Mouse (Mus musculus) heart, adult 9 months (tissue): Measurements from ENCODE around the gene Nfe2.
"Not testable (repeated sequence)": the region's sequence is repeated elsewhere in the genome, so short reads cannot be mapped to it uniquely, and the experiment has no call there.

Source experiments
- DNase-seq, 2 experiments: peaks; one replicate each; pipeline ENCODE4 v3.0.0; 2022; ENCODE audit warnings: low spot score in 2 of 2

Gene Nfe2

DNA sequence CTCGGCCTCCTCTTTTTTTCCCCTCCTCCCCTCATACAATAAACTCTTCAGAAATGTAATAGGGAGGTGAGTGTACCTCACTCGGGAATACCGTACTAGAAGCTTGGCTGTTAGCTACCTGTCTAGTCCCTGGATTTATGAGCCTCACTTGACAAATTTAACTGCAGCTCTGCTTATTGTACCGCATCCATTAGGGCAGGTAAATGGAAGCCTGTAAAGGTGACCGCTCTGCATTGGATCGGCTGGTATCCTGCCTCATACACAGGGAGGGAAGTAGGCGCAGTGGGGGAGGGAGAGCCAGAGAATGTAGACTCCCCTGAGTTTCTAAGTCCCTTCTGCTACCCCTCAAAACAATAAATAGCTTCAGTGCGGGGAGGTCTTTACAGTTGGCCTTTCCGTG lies 32.6 kb upstream of the Nfe2 start:
- no peak for DNase-seq

DNA sequence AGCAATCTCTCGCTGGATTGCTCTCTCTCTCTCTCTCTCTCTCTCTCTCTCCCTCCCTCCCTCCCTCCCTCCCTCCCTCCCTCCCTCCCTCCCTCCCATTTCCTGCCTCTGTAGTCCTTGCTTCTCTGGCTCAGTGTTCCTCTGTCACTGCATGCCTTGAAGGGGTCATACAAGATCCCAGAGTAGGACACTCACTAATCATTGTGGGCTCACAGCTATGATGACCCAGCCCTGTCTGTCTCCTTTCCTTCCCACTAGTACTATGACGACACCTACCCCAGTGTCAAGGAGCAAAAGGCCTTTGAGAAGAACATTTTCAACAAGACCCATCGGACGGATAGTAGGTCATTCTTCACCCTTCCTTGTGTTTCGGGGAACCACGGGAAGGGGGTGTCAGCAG lies 32.2 kb upstream of the Nfe2 start:
- no peak for DNase-seq

DNA sequence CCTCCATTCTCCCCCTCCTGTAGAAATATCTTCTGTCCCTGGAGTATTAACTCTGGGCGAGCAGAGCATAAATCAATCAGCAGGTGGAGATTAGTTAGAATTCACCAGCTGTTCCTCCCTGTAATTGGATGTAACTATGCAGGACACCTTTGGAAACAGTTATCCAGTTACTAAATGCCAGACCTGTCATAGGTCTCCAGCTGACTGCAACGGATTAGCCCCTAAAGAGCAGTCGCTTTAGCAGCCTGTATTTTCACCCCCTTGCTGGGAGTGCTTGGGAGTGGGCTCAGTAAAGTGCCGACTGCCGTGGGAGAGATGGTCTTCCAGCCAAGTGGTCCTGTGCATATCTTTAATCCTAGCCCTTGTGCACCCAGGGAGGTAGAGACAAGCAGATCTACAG lies 31.4 kb upstream of the Nfe2 start:
- DNase-seq, result no peak

DNA sequence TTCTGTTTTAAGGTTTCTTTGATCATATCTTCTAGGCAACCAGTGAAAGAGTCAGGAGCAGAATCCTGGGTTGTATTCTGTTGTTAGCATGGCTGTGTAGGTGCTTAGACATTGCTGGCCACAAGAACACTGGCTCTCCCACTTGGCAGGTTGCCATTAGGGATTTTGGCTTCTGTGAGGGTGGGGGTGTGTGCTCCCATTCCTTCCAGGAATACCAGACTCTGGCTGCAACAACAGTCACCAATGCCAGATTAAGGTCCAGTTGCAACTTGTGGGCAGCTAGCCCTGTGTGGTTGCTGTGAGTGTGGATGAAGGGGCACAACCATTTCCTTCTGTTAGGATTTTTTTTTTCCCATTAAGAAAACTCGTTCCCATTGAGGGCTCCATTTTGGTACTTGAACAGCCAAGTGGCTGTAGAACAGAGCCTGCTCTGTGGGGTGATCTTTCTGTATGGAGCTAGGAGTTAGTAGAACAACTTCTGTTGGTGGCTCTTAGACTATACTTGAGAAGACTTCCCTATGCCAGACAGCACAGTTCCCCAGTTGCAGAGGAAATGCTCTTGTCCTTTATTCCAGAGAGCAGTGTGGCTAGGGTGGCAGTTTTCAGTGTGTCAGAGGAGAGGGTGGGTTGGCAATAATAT lies 27.7 kb upstream of the Nfe2 start:
- DNase-seq, result peak; percentile 36 to 74

DNA sequence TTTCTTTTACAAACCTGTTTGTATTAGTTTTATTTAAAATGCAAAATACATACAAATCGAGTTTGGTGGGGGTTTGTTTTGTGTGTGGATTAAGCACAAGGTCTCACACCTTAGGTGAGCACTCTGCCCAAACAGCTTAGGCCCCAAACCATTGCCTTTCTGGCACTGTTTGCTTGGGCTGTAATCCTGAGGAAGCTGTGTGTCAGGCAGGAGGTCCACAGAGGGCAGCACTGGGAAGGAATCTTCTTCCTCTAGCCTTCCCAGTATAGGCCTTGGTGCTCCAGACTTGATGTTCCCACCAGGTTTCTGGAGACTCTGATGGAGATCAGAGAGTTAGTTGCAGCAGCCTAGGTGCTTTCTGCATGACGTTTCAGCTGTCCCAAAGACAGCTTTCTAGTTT lies 26.4 kb upstream of the Nfe2 start:
- no peak for DNase-seq

DNA sequence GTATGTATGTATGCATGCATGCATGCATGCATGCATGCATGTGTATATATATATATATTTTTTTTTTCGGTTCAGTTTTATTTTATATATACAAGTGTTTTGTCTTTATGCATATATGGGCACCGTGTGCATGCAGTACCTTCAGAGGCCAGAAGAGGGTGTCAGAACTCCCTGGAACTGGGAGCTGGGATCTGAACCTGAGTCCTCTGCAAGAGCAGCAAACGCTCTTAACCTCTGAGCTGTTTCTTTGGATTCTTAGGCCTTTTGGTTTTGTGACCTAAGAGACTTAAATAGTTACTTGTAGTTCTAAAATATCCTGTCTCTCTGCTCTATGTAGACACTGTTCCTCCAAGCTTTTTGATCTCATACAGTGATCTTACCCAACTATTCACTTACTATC lies 25.9 kb upstream of the Nfe2 start:
- DNase-seq, result no peak

DNA sequence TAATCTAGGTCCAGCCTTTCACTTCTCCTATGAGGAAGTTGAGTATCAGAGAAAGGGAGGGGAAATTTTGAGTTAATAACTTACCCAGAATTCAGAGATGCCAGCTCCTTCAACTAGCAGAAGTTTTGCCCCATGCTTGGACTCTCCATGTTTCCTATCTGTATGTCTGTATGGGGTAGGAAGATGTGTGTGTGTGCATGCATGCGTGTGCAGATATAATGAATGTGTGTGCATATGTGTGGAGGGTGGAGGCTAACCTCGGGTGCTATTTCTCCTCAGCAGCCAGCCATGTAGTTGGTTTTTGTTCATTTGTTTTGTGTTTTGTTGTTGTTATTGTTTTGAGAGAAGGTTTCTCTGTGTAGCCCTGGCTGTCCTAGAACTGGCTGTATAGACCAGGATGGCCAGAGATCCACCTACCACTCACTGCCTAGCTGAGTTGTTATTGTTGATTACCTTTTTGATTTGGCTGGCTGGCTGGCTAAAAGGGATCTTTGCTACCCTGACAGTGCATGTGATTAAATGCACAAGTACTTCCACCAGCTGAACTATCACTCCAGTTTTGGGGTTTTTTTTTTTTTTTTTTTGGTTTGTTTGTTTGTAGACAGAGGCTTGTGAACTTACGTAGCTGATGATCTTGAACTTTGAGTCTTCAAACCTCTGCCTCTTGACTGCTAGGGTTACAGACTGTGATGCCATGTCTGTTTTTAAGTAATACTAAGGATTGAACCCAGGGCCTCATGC lies 23.4 kb upstream of the Nfe2 start:
- DNase-seq, result no peak

DNA sequence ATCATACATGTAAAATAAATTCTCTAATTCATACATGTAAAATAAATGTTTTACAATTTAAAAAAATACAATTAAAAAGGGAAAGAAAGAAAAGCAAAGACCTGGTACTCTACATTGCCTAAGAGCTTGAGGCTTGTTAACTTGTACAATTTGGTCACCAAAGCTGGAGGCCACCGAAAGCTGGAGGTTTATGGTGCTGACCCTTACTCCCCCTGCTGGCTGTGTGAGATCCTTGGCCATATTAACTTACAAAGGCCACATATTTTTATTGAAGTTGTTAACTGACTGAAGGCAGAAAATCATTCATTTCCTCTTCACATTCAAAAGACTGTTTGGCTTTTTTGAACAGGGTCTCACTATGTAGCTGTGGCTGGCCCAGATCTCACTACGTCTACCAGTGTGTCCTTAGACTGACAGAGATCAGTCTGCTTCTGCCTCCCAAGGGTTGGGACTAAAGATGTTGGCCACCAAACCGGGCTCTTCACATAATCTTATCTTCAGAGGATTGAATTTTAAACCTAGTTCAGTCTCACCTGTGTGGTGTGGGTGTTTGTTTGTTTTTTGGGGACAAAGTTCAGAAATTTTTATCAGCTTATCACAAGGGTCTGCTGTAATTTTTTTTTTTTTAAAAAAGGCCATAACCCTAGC lies 22.7 kb upstream of the Nfe2 start:
- no peak for DNase-seq

DNA sequence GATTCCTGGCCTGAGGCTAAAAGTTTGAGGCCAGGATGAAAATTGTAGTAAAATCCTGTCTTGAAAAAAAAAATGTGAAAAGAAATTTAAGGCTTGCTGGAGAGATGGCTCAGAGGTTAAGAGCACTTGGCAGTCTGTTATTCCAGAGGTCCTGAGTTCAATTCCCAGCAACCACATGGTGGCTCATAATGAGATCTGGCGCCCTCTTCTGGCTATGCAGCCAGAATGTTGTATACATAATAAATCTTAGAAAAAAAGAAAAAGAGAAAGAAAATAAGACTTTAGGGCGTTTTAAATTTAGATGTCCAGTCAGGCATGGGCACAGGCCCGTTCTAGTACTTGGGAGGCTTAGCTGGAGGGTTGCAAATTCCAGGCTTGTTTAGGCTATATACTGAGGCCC lies 21.5 kb upstream of the Nfe2 start:
- DNase-seq, result no peak

DNA sequence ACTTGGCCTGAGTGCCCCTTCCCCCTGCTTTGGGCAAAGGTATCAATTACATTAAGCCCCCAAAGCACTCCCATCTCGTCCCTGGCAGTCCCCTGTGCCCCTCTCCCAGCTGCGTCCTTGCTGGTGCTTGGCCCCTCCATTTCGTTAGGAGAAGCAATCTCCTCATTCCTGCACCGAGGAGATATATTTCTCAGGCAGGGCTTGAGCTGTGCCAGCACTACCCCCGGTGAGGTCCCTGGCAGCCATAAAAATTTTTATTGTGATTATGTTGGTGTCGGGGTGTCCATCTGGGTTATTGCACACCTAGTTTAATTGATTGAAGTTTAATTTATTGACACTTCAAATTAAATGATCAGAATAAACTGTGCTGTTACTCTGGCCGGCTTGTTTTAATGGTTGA lies 19.7 kb upstream of the Nfe2 start:
- DNase-seq, result no peak

DNA sequence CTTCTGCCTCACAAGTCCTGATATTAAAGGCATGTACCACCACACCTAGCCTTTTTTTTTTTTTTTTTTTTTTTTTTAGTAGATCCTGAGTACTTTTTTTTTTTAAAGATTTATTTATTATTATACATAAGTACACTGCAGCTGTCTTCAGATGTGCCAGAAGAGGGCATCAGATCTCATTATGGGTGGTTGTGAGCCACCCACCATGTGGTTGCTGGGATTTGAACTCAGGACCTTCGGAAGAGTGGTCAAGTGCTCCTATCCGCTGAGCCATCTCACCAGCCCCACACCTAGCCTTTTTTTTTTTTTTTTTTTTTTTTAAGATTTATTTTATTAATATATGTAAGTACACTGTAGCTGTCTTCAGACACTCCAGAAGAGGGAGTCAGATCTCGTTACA lies 17.7 kb upstream of the Nfe2 start:
- not testable (repeated sequence) for DNase-seq

DNA sequence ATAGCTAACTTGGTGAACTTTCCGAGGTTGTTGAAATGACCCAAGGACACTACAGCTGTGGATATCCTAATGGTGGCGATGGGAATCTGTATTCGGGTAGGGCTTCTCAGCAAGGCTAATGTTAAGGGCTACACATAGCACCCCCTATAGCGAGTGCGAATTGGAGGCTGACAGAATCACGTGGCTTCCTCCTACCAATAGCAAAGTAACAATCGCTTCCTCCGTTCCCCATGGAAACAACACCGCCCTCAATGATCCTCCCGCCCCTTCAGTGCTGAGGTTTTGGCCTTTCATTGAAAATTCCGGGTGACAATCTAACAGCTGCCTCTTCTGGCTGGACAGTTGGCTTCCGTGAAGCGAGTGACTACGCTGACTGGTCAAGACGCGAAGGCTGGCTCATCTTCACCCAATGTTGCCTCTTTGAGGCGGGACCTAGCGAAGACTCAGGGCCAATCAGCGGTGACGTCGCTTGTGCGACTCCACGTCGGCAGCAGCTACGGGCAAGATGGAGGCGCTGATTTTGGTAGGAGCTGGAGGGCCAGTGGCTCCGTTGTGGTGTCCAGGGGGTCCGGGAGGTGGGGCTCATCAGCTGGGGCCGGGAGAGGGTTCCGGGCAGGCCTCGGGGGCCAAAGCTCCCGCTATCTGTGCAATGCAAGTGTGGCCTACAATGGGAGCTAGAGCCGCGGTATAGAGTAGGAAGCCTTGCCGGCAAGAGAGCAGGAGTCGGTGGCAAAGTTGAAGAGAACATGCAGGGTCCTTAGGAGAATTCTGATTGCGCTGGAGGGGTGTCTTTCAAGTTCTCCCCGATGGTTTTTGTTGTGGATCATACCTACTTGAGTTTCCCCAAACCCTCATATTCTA lies 14.4 kb upstream of the Nfe2 start, which contains the start of gene Copz1:
Gene Copz1 (plus strand): TSS at position 296 of the 861 bp plus-strand sequence.
- peak; percentile 99 to 100 for DNase-seq

DNA sequence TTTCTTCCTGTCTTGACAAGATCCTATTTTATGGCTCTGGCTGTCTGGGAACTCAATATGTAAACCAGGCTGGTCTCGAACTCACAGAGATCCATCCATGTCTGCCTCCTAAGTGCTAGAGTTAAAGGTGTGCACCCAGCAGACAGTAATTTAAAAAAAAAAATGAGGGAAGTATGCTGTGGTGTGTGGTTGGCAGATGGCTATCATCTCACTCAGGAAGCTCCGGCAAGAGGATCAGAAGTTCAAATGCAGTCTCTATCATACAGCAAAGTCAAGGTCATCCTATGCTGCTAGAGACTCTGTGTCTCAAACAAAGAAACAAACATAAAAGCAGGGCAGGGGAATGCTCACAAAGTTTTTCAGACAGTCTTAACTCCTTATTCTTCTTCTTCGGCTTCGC lies 10.7 kb upstream of the Nfe2 start:
- no peak for DNase-seq

DNA sequence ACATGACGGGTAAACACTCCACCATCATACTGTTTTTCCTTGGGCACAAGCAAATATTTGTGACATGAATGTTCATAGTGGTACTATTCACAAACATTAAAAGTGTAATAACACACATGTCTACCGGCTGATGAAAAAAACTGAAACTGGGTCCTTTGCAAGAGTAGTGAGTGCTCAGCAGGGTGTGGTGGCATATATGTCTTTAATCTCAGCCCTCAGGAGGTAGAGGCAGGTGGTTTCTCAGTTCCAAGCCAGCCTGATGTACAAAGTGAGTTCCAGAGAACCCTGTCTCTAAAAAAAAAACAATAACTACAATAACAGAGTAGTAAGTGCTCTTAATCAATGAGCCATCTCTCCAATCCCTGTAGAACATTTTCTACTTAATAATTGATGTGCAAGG lies 6.6 kb upstream of the Nfe2 start:
- DNase-seq, result no peak

DNA sequence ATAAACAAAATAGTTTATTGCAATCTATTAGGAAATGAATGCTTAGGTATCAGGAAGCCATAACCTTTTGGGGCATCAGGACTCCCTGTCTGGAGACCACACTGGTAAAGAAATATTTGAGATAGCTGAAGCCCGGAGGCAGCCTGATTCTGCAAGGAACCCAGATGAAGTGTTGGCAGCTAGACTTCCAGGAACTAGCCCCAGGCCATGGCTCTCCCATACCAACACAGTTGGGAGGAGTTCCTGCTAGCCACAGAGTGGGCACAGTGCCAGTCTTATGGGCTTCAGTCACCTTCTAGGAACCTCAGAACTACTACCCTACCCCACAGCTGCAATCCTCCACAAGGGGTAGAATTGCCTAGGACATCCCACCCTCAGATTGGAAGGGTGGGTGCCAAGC lies 1.8 kb upstream of the Nfe2 start:
- no peak for DNase-seq

DNA sequence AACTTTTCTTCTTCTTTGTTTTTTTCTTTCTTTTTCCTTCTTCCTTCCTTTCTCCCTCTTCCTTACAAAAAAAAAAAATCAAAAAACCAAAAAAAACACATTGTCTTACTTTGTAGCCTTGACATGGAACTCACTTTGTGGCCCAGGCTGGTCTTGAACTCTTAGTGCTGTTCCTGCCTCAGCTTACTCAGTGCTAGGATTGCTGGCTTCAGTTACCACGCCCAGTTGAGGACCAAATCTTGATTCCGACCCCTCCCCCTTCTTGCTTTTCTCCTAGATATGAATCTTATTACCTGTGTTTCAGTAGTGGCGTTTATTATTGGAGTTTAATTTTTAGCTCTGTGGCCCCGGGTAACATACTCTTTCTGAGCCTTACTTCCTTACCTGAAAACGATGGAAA lies 959 bp upstream of the Nfe2 start:
- no peak for DNase-seq

DNA sequence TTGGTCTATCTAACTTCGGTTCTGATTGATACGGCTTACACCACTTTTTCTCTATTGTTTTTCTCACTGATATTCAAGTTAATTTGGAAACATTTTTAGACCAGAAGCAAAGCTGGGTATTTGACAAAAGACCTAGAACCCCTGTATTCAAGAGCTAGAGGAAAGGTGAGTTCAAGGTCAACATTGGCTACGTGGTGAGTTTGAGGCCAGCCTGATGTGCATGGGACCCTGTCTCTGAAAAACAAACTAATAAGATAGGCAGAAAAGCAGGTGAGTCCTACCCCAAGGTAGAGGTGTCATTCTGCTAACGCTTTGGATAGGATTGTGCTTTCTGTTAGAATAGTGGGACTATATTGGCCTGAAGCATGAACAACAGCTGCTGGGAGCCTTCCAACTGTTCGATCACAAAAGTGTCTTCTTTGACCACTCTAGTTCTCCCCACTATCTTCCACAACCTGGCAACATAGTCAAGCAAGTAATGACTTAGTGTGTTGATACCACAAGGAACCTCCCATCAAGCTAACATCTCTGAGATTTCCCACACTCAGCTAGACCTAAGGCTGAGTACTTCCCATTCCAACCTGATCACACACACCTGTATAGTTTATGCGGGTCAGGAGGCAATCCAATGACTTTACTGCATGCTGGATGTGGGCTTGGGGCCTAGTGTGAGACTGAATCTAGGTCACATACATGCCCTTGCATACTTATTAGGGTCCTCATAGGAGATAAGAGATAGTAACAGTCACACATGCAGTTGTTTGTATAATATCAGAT lies 1.8 kb downstream of the Nfe2 start:
- no peak for DNase-seq

DNA sequence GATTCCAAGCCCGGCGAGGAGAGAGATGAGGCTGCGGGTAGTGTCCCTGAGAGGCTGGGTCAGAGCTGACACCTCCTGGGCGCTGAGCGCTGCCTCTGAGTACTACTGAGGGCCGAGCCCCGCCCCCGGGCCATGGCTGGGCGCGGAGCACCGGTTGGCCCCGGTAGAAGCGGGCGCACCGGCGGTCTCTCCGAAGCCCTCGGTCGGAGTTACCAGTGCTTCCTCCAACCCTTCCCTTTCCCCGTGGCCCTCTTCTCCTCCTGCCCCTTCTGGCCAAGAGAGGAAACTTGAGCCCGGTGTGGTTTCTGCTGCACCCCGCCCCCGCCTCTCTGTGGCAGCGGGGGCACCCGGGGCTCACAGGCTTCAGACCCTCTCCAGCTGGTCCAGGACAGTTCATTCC lies 3.0 kb downstream of the Nfe2 start:
- no peak for DNase-seq

DNA sequence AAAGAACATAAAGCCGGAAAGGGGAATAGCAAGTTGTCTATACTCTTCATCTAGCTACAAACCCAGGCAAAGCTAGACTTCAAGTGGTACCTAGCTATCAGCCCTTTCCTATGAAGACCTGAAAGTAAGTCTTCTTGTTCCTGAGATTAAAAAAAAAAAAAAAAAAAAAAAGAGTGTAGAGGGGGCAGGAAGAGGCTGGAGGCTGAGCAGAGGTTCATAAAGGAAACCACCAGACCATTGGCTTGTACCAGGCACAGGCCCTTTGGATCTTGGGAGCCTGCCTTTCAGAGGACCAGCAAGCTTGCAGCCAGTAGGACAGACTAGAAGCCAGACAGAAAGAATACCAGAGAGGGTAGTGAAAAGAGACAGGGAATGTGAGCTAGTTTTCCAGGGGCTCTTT lies 4.9 kb downstream of the Nfe2 start:
- DNase-seq, result no peak

DNA sequence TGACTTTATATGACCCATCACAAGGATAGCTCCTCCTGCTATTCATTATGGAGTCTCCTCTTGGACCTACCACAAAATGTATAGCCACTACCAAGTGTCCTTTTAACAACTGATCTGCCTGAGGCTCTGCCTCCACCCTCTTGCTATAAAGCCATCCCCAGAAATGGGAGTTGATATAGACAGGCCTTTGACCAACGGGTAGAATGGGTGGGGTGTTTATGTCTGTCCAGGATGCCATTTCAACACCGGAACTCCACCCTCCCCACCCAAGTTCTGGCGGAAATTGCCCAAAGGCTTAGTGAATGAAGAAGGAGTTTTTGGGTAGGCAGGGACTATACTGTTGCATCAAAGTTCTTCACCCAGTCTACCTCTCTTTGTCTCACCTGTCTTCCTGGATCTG lies 5.5 kb downstream of the Nfe2 start:
- DNase-seq, result no peak

DNA sequence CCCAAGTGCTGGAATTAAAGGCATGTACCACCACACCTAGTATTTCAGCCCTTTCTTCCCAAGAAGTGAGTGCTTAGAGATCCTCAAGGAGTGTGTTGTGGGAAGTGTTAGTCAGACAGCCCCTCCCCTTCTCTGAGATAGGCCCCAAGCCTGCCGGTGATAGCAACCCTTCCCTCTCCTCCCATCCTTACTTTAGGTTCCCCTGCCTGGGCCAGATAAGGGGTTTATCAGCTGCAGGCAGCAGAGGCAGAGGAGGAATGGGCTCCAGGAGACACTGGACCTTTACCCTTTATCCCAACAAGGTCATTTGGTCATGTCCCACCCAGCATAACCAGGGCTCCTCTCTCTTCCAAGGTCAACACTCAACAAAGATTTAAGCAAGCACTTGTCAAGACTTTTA lies 6.6 kb downstream of the Nfe2 start:
- DNase-seq, result no peak
